Mouse (Mus musculus) ES-Bruce4 (cell line): Measurements from ENCODE around the gene Laptm5. TPM values are rescaled to one million over a fixed set of nuclear protein-coding genes. Genes with fewer than 3 reads are reported as not detected.

Source experiments
- H3K27ac ChIP-seq: 2 replicates; pipeline ENCODE4 v1.5.1; 2012; ENCODE audit warnings: low read length, inconsistent platforms; ENCODE audit not compliant: insufficient read depth
- H3K27me3 ChIP-seq: 2 replicates; pipeline ENCODE4 v1.6.1; 2012; ENCODE audit warnings: mild to moderate bottlenecking, low read length, inconsistent platforms; ENCODE audit not compliant: control insufficient read depth, poor library complexity, insufficient read depth, severe bottlenecking
- H3K36me3 ChIP-seq: 2 replicates; pipeline ENCODE4 v1.6.1; 2012; ENCODE audit warnings: inconsistent platforms, mild to moderate bottlenecking, low read length, moderate library complexity; ENCODE audit not compliant: control insufficient read depth, poor library complexity, insufficient read depth, severe bottlenecking
- H3K4me1 ChIP-seq: one replicate; pipeline ENCODE4 v1.8.1; 2011; ENCODE audit warnings: low read length; ENCODE audit not compliant: control insufficient read depth, insufficient read depth
- H3K4me3 ChIP-seq: 2 replicates; pipeline ENCODE4 v1.5.1; 2011; ENCODE audit warnings: low read depth, mild to moderate bottlenecking, low read length
- H3K9ac ChIP-seq: 2 replicates; pipeline ENCODE4 v1.6.1; 2012; ENCODE audit warnings: low read depth, mild to moderate bottlenecking, inconsistent platforms; ENCODE audit not compliant: poor library complexity, severe bottlenecking
- H3K9me3 ChIP-seq: replicated peaks from 2 replicates; pipeline ENCODE4 v1.6.1; 2012; ENCODE audit warnings: mild to moderate bottlenecking, low read length, inconsistent platforms; ENCODE audit not compliant: control insufficient read depth, poor library complexity, insufficient read depth, severe bottlenecking
- CTCF ChIP-seq: IDR thresholded peaks from one replicate; pipeline ENCODE4 v1.8.1; 2011; ENCODE audit warnings: low read depth, low read length
- EP300 ChIP-seq: IDR thresholded peaks from 2 replicates; pipeline ENCODE4 v1.6.1; 2011; ENCODE audit warnings: low read depth, low read length; ENCODE audit not compliant: insufficient read depth
- POLR2A ChIP-seq: IDR thresholded peaks from one replicate; pipeline ENCODE4 v1.8.1; 2011; ENCODE audit warnings: low read length; ENCODE audit not compliant: insufficient read depth
- polyA plus RNA-seq: library from polyadenylated mRNA; stranded (reverse); fragments of >200 nt; gene quantifications from 2 replicates; pipeline ENCODE4 v1.2.4, GENCODE M21; 2011; ENCODE audit warnings: low read depth; ENCODE audit not compliant: missing spikeins, insufficient read depth, insufficient read length

The Laptm5 gene
- 30.2 and 35.4 TPM in 2 replicates for polyA plus RNA-seq

GRCm38 (mm10) chr4:130913077-130913476, at the start of gene Laptm5:
Laptm5 (plus strand) TSS chr4:130913125.
- Histone ChIP-seq H3K4me1 (peaks cover 6% of the 10 kb centered on the region), H3K27ac (peak within 1 kb of the TSS; percentile 77), H3K27me3 (no peaks in the 10 kb centered on the region), H3K9me3 (no peaks in the 10 kb centered on the region), H3K36me3 (no peaks in the 10 kb centered on the region), H3K9ac (peak within 1 kb of the TSS; percentile 52), H3K4me3 (peak within 1 kb of the TSS; percentile 56)
- no peak for TF ChIP-seq CTCF
- no peak for TF ChIP-seq POLR2A
- no peak for TF ChIP-seq EP300

- Histone ChIP-seq H3K4me3 (no peak overlapping the region), H3K27ac (no peak overlapping the region)
These were observed 47.5 kb upstream of the Laptm5 start for GRCm38 (mm10) chr4:130865460-130865859.

GRCm38 (mm10) chr4:130865901-130866371, 47.0 kb upstream of the Laptm5 start:
- no peaks in the 10 kb centered on the region for H3K36me3 ChIP-seq
- H3K9ac ChIP-seq, result no peak overlapping the region
- no peak overlapping the region for H3K4me3 ChIP-seq
- H3K9me3 ChIP-seq, result no peaks in the 10 kb centered on the region
- H3K4me1 ChIP-seq, result no peaks in the 10 kb centered on the region
- no peak for TF ChIP-seq CTCF
- no peak for TF ChIP-seq POLR2A
- TF ChIP-seq EP300, result no peak
- H3K27ac ChIP-seq, result no peak overlapping the region
- H3K27me3 ChIP-seq, result no peaks in the 10 kb centered on the region

More at GRCm38 (mm10) chr4:130865460-130865859, 47.5 kb upstream of the Laptm5 start:
- Histone ChIP-seq H3K9ac (no peak overlapping the region), H3K36me3 (no peaks in the 10 kb centered on the region), H3K9me3 (no peaks in the 10 kb centered on the region), H3K4me1 (no peaks in the 10 kb centered on the region), H3K27me3 (no peaks in the 10 kb centered on the region)
- TF ChIP-seq POLR2A, result no peak
- no peak for TF ChIP-seq EP300
- TF ChIP-seq CTCF, result no peak

GRCm38 (mm10) chr4:130867940-130868339, 45.0 kb upstream of the Laptm5 start:
- H3K9me3 ChIP-seq, result no peaks in the 10 kb centered on the region
- H3K9ac ChIP-seq, result no peak overlapping the region
- no peaks in the 10 kb centered on the region for H3K27me3 ChIP-seq
- TF ChIP-seq EP300 (no peak), POLR2A (no peak), CTCF (no peak)
- no peak overlapping the region for H3K4me3 ChIP-seq
- H3K27ac ChIP-seq, result no peak overlapping the region
- H3K36me3 ChIP-seq, result no peaks in the 10 kb centered on the region
- H3K4me1 ChIP-seq, result no peaks in the 10 kb centered on the region

GRCm38 (mm10) chr4:130868803-130869202, 44.1 kb upstream of the Laptm5 start:
- no peaks in the 10 kb centered on the region for H3K27me3 ChIP-seq
- H3K9me3 ChIP-seq, result no peaks in the 10 kb centered on the region
- H3K27ac ChIP-seq, result no peak overlapping the region
- no peak for TF ChIP-seq EP300
- no peaks in the 10 kb centered on the region for H3K4me1 ChIP-seq
- H3K36me3 ChIP-seq, result no peaks in the 10 kb centered on the region
- no peak overlapping the region for H3K9ac ChIP-seq
- no peak overlapping the region for H3K4me3 ChIP-seq

GRCm38 (mm10) chr4:130872414-130872813, 40.5 kb upstream of the Laptm5 start:
- no peak overlapping the region for H3K27ac ChIP-seq
- H3K4me1 ChIP-seq, result no peaks in the 10 kb centered on the region
- no peak overlapping the region for H3K4me3 ChIP-seq
- no peaks in the 10 kb centered on the region for H3K27me3 ChIP-seq
- H3K36me3 ChIP-seq, result no peaks in the 10 kb centered on the region
- no peaks in the 10 kb centered on the region for H3K9me3 ChIP-seq
- H3K9ac ChIP-seq, result no peak overlapping the region
- TF ChIP-seq POLR2A (no peak), CTCF (no peak), EP300 (no peak)
